Mouse (Mus musculus): ENCODE measurements around the gene LTO1.
"Not testable (repeated sequence)": the region's sequence is repeated elsewhere in the genome, so short reads cannot be mapped to it uniquely, and the experiment has no call there.

LTO1 gene

GRCm38 (mm10) chr7:144914948-144915750 lies at the start of gene LTO1:
Gene LTO1 (plus strand): TSS chr7:144915100.
- DNase-seq: peak; percentile 86

GRCm38 (mm10) chr7:144867161-144867560 lies 47.7 kb upstream of the LTO1 start:
- no peak for DNase-seq

GRCm38 (mm10) chr7:144867602-144868001 lies 47.3 kb upstream of the LTO1 start:
- DNase-seq: no peak

GRCm38 (mm10) chr7:144872420-144872819 lies 42.5 kb upstream of the LTO1 start:
- DNase-seq: no peak

GRCm38 (mm10) chr7:144873160-144873559 lies 41.7 kb upstream of the LTO1 start:
- DNase-seq: no peak

GRCm38 (mm10) chr7:144874226-144874625 lies 40.7 kb upstream of the LTO1 start:
- no peak for DNase-seq

- DNase-seq: no peak
These were observed 36.5 kb upstream of the LTO1 start for GRCm38 (mm10) chr7:144878401-144878800.

GRCm38 (mm10) chr7:144883106-144883505 lies 31.8 kb upstream of the LTO1 start:
- no peak for DNase-seq

GRCm38 (mm10) chr7:144887672-144888071 lies 27.2 kb upstream of the LTO1 start:
- DNase-seq: no peak

GRCm38 (mm10) chr7:144888564-144889299 lies 26.2 kb upstream of the LTO1 start:
- no peak for DNase-seq

GRCm38 (mm10) chr7:144890661-144891060 lies 24.2 kb upstream of the LTO1 start:
- DNase-seq: not testable (repeated sequence)

GRCm38 (mm10) chr7:144891863-144892262 lies 23.0 kb upstream of the LTO1 start:
- no peak for DNase-seq

- DNase-seq: no peak
These were observed 22.6 kb upstream of the LTO1 start for GRCm38 (mm10) chr7:144892322-144892721.

- DNase-seq: no peak
These were observed 20.7 kb upstream of the LTO1 start for GRCm38 (mm10) chr7:144894191-144894590.

- DNase-seq: no peak
These were observed 20.2 kb upstream of the LTO1 start for GRCm38 (mm10) chr7:144894706-144895105.

- peak; percentile 55 for DNase-seq
These were observed 19.4 kb upstream of the LTO1 start for GRCm38 (mm10) chr7:144895305-144896111.

- no peak for DNase-seq
These were observed 18.3 kb upstream of the LTO1 start, which contains the start of gene Fgf15 for GRCm38 (mm10) chr7:144896294-144897218. Gene Fgf15 (plus strand): TSS chr7:144896531.

GRCm38 (mm10) chr7:144898506-144898905 lies 16.4 kb upstream of the LTO1 start:
- no peak for DNase-seq

- DNase-seq: not testable (repeated sequence)
These were observed 9.4 kb upstream of the LTO1 start for GRCm38 (mm10) chr7:144905514-144905913.

GRCm38 (mm10) chr7:144906708-144907397 lies 8.0 kb upstream of the LTO1 start:
- DNase-seq: peak; percentile 40

- DNase-seq: no peak
These were observed 7.1 kb upstream of the LTO1 start for GRCm38 (mm10) chr7:144907793-144908192.
